Mouse (Mus musculus): ENCODE measurements around the gene Exd1. TPM values are rescaled to one million over a fixed set of nuclear protein-coding genes. Genes with fewer than 3 reads are reported as not detected.

Exd1 gene
- polyA plus RNA-seq, 1 experiment from 2014 or later: 0.62 TPM

GRCm38 (mm10) chr2:119477571-119478396 lies 69.6 kb downstream of the Exd1 start, which contains the start of gene Ino80:
Ino80 (minus strand) TSS chr2:119477687.
- WGBS: under 1% methylated on average over 65 of the region's 72 CpGs

GRCm38 (mm10) chr2:119476621-119477391 lies 70.6 kb downstream of the Exd1 start:
- H3K4me1 ChIP-seq: peaks cover 29% of the 10 kb centered on the region
- no peaks in the 10 kb centered on the region for H3K9me3 ChIP-seq (replicated peaks)
- H3K4me3 ChIP-seq: peak overlapping the region; percentile 93
- under 1% methylated on average over 42 of the region's 44 CpGs for whole genome bisulfite sequencing
- DNase-seq (ENCODE audit: low spot score): no peak
- no peaks in the 10 kb centered on the region for H3K27me3 ChIP-seq (ENCODE audit: low read depth, poor library complexity, severe bottlenecking)
- peak overlapping the region; percentile 100 for H3K27ac ChIP-seq (replicated peaks)
- H3K36me3 ChIP-seq: peaks cover 14% of the 10 kb centered on the region

More at GRCm38 (mm10) chr2:119477571-119478396, 69.6 kb downstream of the Exd1 start, which contains the start of gene Ino80:
- Histone ChIP-seq H3K27me3 (ENCODE audit: low read depth, poor library complexity, severe bottlenecking) (no peaks in the 10 kb centered on the region), H3K36me3 (peaks cover 7% of the 10 kb centered on the region), H3K4me1 (peaks cover 29% of the 10 kb centered on the region), H3K4me3 (peak within 1 kb of the TSS; percentile 93), H3K9me3 (replicated peaks) (no peaks in the 10 kb centered on the region), H3K27ac (replicated peaks) (peak within 1 kb of the TSS; percentile 100)
- peak; percentile 98 for DNase-seq (ENCODE audit: low spot score)

- WGBS: 32% methylated on average over 7 of the region's 7 CpGs
- peaks cover 17% of the 10 kb centered on the region for H3K36me3 ChIP-seq
These were observed 71.3 kb downstream of the Exd1 start for GRCm38 (mm10) chr2:119476166-119476565.

More at GRCm38 (mm10) chr2:119476166-119476565, 71.3 kb downstream of the Exd1 start:
- no peaks in the 10 kb centered on the region for H3K9me3 ChIP-seq (replicated peaks)
- no peaks in the 10 kb centered on the region for H3K27me3 ChIP-seq (ENCODE audit: low read depth, poor library complexity, severe bottlenecking)
- H3K27ac ChIP-seq (replicated peaks): 0 out of 2 replicates have a peak overlapping the region, but pooled peaks have one; percentile 100
- H3K4me3 ChIP-seq: peak overlapping the region; percentile 93
- H3K4me1 ChIP-seq: peaks cover 29% of the 10 kb centered on the region
- no peak for DNase-seq (ENCODE audit: low spot score)

Other genes starting within 250 kb of the Exd1 start
- 5.7 TPM in 2 replicates for gene Dll4, start 221.8 kb downstream of the Exd1 start, polyA plus RNA-seq (2016; fragmentation: Nextera tagmentation; extraction: Ambion mirVana)
- gene Chac1, start 196.4 kb downstream of the Exd1 start, polyA plus RNA-seq (2016; fragmentation: Nextera tagmentation; extraction: Ambion mirVana): 0.78 and 0.95 TPM in 2 replicates
- 3.3 and 3.8 TPM in 2 replicates for gene Ino80, start 69.9 kb downstream of the Exd1 start, polyA plus RNA-seq (2016; fragmentation: Nextera tagmentation; extraction: Ambion mirVana)
- 46.3 and 50.8 TPM in 2 replicates for gene Chp1, start 70 bp upstream of the Exd1 start, polyA plus RNA-seq (2016; fragmentation: Nextera tagmentation; extraction: Ambion mirVana)
- 102 and 104 TPM in 2 replicates for gene Nusap1, start 70.7 kb upstream of the Exd1 start, polyA plus RNA-seq (2016; fragmentation: Nextera tagmentation; extraction: Ambion mirVana)
- gene Oip5, start 70.8 kb upstream of the Exd1 start, polyA plus RNA-seq (2016; fragmentation: Nextera tagmentation; extraction: Ambion mirVana): 43.7 and 45.4 TPM in 2 replicates
- 46.2 TPM in 2 replicates for gene Ndufaf1, start 115.2 kb upstream of the Exd1 start, polyA plus RNA-seq (2016; fragmentation: Nextera tagmentation; extraction: Ambion mirVana)
- 52.0 and 52.4 TPM in 2 replicates for gene Rtf1, start 127.4 kb upstream of the Exd1 start, polyA plus RNA-seq (2016; fragmentation: Nextera tagmentation; extraction: Ambion mirVana)
- 0.73 and 1.4 TPM in 2 replicates for gene Itpka, start 194.7 kb upstream of the Exd1 start, polyA plus RNA-seq (2016; fragmentation: Nextera tagmentation; extraction: Ambion mirVana)
- gene Ltk, start 212.8 kb upstream of the Exd1 start, polyA plus RNA-seq (2016; fragmentation: Nextera tagmentation; extraction: Ambion mirVana): 0.11 TPM in 1 of 2 replicates, not detected in the other
- 39.8 and 41.0 TPM in 2 replicates for gene Rpap1, start 239.9 kb upstream of the Exd1 start, polyA plus RNA-seq (2016; fragmentation: Nextera tagmentation; extraction: Ambion mirVana)